Mouse (Mus musculus) G1E (cell line): ENCODE results near the gene Susd2. TPM values are rescaled to one million over a fixed set of nuclear protein-coding genes. Genes with fewer than 3 reads are reported as not detected.

Experiments used
- ATAC-seq: 2 replicates; pipeline ENCODE4 v1.8.0; 2016; ENCODE audit warnings: mild to moderate bottlenecking; ENCODE audit not compliant: insufficient number of reproducible peaks, poor library complexity, low FRiP score, severe bottlenecking; ENCODE audit errors: extremely low read depth
- DNase-seq: peaks from one replicate; pipeline ENCODE4 v3.0.0; 2012; ENCODE audit warnings: low spot score
- H3K27me3 ChIP-seq: 2 replicates; pipeline ENCODE4 v1.6.1; 2012; ENCODE audit warnings: mild to moderate bottlenecking, low read length, inconsistent platforms; ENCODE audit not compliant: insufficient read depth
- H3K36me3 ChIP-seq: replicated peaks from 2 replicates; pipeline ENCODE3; 2012; ENCODE audit warnings: mild to moderate bottlenecking, inconsistent platforms
- H3K4me1 ChIP-seq: 2 replicates; pipeline ENCODE4 v1.6.1; 2012; ENCODE audit warnings: low read depth, low read length, inconsistent platforms, mixed read lengths; ENCODE audit not compliant: insufficient read depth
- H3K4me3 ChIP-seq: 2 replicates; pipeline ENCODE4 v1.5.1; 2012; ENCODE audit warnings: low read depth, mild to moderate bottlenecking, inconsistent platforms, low read length, moderate library complexity, mixed read lengths
- H3K9me3 ChIP-seq: replicated peaks from 2 replicates; pipeline ENCODE4 v1.6.1; 2012; ENCODE audit warnings: inconsistent platforms
- CTCF ChIP-seq: IDR thresholded peaks from 2 replicates; pipeline ENCODE4 v1.5.1; 2012; ENCODE audit warnings: low read depth, low read length, inconsistent platforms, mixed read lengths
- GATA1 ChIP-seq: IDR thresholded peaks from 2 replicates; pipeline ENCODE4 v1.6.1; 2012; ENCODE audit warnings: borderline replicate concordance, low read length, inconsistent platforms, mixed read lengths
- GATA2 ChIP-seq: IDR thresholded peaks from 2 replicates; pipeline ENCODE4 v1.6.1; 2012; ENCODE audit warnings: low read depth, low read length, inconsistent platforms, borderline replicate concordance
- POLR2AphosphoS5 ChIP-seq: IDR thresholded peaks from 2 replicates; pipeline ENCODE4 v1.6.1; 2012; ENCODE audit warnings: low read depth, low read length, inconsistent platforms; ENCODE audit not compliant: insufficient replicate concordance
- TAL1 ChIP-seq: conservative IDR thresholded peaks from 2 replicates; pipeline ENCODE4 v1.6.1; 2012; ENCODE audit warnings: low read depth, low read length, inconsistent platforms, mixed read lengths
- polyA plus RNA-seq: library from polyadenylated mRNA; stranded (reverse); fragments of >175 nt; gene quantifications from 2 replicates; pipeline ENCODE4 v1.2.3, GENCODE M21; 2012
- total RNA-seq, 2 experiments: library from RNA; stranded (forward) in 1 of 2; stranded (reverse) in 1 of 2; fragments of 200-1000 nt in 1 of 2; fragments of >200 nt in 1 of 2; fragmentation: Nextera tagmentation in 1 of 2; gene quantifications; 2 replicates each; pipeline ENCODE4 v1.2.3; 2014 to 2017

Gene Susd2
- total and polyA plus RNA-seq, 3 experiments, result 0.05 to 0.10 TPM; not detected in 1

DNA sequence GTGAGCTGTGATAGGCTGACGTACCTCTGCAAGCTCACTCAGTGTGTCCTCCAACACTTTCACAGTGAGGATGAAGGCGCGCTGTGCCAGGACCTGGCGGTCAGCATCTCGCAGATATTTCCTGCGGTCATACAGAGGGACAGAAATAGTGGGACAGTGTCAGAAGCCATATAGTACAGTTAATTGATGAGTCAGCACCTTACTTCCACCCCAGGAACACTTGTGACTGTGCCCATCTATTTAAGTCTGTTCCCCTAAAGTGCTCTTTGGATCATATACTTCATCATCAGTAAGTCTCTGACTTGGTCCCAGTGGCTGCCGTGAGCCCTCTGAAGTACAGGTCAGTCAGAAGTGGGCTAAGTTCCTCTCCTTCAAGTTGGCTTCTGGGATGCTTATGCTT is 14.0 kb upstream of the Susd2 start:
- no peaks in the 10 kb centered on the region for H3K27me3 ChIP-seq
- H3K36me3 ChIP-seq, result peaks cover 100% of the 10 kb centered on the region

GRCm38 (mm10) chr10:75657165-75657564 is 13.4 kb upstream of the Susd2 start:
- Histone ChIP-seq H3K27me3 (no peaks in the 10 kb centered on the region), H3K4me1 (no peaks in the 10 kb centered on the region), H3K4me3 (no peak overlapping the region), H3K36me3 (peaks cover 100% of the 10 kb centered on the region), H3K9me3 (no peaks in the 10 kb centered on the region)
- DNase-seq (no peak), ATAC-seq (no peak)
- TF ChIP-seq GATA2 (no peak), POLR2AphosphoS5 (no peak), CTCF (no peak), TAL1 (no peak), GATA1 (no peak)

More for the DNA sequence above, 14.0 kb upstream of the Susd2 start:
- TF ChIP-seq GATA2 (no peak), GATA1 (no peak), POLR2AphosphoS5 (no peak), CTCF (no peak), TAL1 (no peak)
- DNase-seq (no peak), ATAC-seq (no peak)
- H3K9me3 ChIP-seq, result no peaks in the 10 kb centered on the region
- no peak overlapping the region for H3K4me3 ChIP-seq
- H3K4me1 ChIP-seq, result no peaks in the 10 kb centered on the region

DNA sequence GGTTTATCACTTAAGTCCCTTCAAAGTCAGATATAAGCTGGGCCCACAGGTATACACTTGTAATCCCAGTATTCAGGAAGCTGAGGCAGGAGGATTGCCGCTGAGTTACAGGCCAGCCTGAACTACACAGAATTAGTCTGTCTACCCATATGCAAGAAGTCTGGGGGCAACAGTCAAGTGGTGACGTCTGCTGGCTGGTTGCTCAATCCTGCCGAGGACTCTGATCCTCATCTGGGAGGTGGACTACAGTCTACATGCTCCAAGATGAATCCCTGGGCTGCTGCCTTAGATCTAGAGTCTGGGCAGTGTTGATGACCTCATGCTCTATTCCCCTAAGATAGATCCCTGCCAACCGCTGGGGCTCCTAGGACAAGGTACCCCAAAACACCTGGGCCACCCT is 10.2 kb upstream of the Susd2 start:
- TF ChIP-seq POLR2AphosphoS5, result no peak
- no peak for TF ChIP-seq CTCF
- TF ChIP-seq GATA1, result no peak
- no peak for TF ChIP-seq GATA2
- no peak for TF ChIP-seq TAL1
- DNase-seq (no peak), ATAC-seq (no peak)
- Histone ChIP-seq H3K27me3 (no peaks in the 10 kb centered on the region), H3K4me3 (no peak overlapping the region), H3K36me3 (peaks cover 100% of the 10 kb centered on the region), H3K4me1 (no peaks in the 10 kb centered on the region), H3K9me3 (no peaks in the 10 kb centered on the region)

- ATAC-seq (no peak), DNase-seq (no peak)
- H3K9me3 ChIP-seq, result no peaks in the 10 kb centered on the region
- no peak overlapping the region for H3K4me3 ChIP-seq
- no peaks in the 10 kb centered on the region for H3K27me3 ChIP-seq
- H3K36me3 ChIP-seq, result peaks cover 100% of the 10 kb centered on the region
- no peaks in the 10 kb centered on the region for H3K4me1 ChIP-seq
- TF ChIP-seq GATA1 (no peak), TAL1 (no peak), GATA2 (no peak), CTCF (no peak), POLR2AphosphoS5 (no peak)
These were observed 7.7 kb upstream of the Susd2 start for GRCm38 (mm10) chr10:75651381-75652068.

DNA sequence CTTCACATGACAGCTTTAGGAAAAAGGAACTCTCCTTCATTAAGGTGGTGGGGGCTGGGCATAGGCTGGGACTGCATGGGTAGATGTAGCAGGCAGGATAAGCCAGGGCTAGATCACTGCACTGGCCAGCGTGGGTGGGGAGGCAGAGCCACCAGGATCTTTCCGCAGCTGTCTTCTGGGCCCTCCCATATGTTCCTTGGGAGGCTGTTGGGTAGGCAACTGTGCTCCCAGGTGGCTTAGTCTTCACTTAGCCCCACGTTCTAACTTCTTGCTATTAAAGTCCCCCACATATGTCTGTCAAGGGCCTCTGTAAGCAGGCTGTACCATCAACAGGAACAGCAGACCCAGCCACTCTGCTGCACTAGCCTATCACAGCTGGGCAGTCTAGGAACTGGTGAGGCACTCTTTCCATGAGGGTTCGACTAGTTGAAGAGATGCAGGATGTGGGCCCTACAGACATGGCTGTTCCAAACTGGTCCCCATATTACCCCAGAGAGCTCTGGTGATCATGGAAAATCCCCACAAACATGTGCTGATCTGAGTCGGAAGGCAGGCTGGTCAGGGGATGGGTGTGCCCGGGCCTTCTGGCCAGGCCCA is 6.6 kb upstream of the Susd2 start:
- TF ChIP-seq CTCF (no peak), TAL1 (no peak), GATA1 (no peak)
- ATAC-seq (no peak), DNase-seq (no peak)
- H3K27me3 ChIP-seq, result no peaks in the 10 kb centered on the region
- no peaks in the 10 kb centered on the region for H3K9me3 ChIP-seq
- H3K4me3 ChIP-seq, result no peak overlapping the region
- peaks cover 100% of the 10 kb centered on the region for H3K36me3 ChIP-seq
- H3K4me1 ChIP-seq, result no peaks in the 10 kb centered on the region

- Histone ChIP-seq H3K9me3 (no peaks in the 10 kb centered on the region), H3K4me1 (no peaks in the 10 kb centered on the region), H3K27me3 (no peaks in the 10 kb centered on the region), H3K36me3 (peaks cover 100% of the 10 kb centered on the region), H3K4me3 (no peak overlapping the region)
- TF ChIP-seq GATA1 (no peak), POLR2AphosphoS5 (no peak), CTCF (no peak), TAL1 (no peak), GATA2 (no peak)
- no peak for DNase-seq
- no peak for ATAC-seq
These were observed 5.7 kb upstream of the Susd2 start for GRCm38 (mm10) chr10:75649406-75649995.
